Mouse (Mus musculus): ENCODE data around the gene Anxa2. TPM values are rescaled to one million over a fixed set of nuclear protein-coding genes. Genes with fewer than 3 reads are reported as not detected.

Anxa2 gene
- 100 to 1,000 TPM in 1 of 2 experiments, 10 to 100 TPM in 1; 95.7 to 127 TPM for polyA plus RNA-seq (2017; shearing (Covaris generic))

DNA sequence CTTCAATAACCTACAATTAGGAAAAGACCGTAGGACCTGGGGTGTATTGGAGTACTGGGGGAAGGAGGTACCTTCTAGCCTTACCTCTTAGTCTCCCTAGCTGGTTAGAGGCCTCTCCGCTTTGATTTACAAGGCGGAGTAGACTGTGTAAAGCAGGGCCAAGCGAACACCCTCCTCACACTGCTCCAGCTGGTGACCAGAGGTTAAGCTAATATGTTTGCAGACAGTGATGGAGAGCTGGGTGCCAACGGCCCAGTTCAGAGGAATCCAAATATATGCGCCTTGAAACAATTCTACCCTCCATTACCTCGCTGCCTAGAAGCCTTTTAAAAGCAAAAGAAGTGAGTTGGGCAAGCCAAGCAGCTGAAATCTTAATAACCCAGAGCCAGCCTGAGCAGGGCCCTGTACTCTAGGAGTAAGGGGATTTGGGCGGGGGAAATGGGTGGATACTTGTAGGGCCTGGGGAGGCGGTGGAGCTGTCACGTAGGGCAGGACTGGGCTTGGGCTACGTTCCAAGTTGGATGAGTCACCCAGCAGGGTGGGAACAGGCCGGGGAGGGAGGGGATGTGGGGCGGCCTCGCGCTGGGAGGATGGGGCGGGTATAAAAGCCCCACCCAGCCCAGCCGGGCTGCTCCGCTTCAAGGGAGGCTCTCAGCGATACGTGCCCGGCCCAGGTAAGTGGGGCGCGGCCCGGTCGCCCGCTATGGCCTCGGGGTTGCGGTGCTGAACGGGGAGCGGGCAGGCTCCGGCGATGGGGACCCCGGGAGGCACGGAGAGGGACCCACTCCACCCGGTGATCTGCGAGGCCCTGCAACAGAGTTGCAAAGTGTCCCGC lies at the start of gene Anxa2:
Gene Anxa2 (plus strand): TSS at position 555 of the 835 bp plus-strand sequence.
- peak; percentile 60 for ATAC-seq

DNA sequence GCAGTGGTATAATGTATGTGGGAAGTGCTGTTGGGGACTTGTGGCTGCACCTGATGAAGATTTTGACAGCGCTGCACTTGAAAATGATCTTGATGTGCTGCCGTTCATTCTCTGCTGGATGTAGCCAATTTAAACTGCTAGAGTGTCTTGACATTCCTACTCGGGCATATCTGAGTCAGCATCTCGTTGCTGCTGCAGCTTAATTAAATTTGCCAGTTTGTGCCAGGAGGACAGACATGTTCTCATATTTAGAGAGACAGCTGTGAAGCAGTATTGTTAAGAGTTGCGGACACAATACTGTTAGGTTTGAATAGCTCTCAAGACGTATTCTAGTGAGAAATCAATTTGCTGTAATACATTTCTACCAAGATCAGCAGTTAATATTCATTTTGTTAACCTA lies 48.7 kb upstream of the Anxa2 start:
- ATAC-seq: no peak

DNA sequence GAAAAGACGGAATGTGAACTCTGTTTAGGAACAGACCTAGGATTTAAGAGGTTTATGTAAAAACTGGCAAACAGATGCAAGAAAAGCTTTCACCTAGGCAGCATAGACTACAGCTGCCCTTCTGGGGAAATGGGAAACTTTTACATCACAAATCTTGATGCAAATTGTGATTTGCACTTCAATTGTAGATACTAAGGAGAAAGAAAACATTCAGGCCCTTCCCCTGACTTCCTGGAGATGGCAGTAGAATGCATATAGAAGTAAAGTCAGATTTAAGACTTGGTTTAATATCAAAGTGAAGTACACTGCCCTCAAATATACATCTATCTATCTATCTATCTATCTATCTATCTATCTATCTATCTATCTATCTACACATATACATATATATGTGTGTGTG lies 33.9 kb upstream of the Anxa2 start:
- no peak for ATAC-seq

DNA sequence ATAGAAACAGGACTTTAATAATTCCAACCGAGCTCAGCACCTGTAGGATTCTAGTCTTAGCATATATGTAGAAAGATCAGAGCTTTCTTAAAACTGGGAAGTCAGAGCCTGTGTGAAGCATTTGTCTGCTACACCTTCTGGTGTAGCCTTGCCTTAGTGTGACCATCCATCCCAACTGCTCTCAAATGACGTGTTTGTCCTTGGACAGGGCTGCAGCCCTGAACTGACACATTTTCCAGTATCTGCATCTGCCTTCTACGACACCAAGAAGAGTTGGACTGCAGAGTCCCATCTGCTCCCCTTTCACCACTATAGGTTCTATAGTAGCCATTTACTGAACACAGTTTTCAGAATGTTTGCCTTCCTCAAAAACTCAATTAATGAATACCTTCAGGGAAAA lies 22.9 kb upstream of the Anxa2 start:
- ATAC-seq: no peak

DNA sequence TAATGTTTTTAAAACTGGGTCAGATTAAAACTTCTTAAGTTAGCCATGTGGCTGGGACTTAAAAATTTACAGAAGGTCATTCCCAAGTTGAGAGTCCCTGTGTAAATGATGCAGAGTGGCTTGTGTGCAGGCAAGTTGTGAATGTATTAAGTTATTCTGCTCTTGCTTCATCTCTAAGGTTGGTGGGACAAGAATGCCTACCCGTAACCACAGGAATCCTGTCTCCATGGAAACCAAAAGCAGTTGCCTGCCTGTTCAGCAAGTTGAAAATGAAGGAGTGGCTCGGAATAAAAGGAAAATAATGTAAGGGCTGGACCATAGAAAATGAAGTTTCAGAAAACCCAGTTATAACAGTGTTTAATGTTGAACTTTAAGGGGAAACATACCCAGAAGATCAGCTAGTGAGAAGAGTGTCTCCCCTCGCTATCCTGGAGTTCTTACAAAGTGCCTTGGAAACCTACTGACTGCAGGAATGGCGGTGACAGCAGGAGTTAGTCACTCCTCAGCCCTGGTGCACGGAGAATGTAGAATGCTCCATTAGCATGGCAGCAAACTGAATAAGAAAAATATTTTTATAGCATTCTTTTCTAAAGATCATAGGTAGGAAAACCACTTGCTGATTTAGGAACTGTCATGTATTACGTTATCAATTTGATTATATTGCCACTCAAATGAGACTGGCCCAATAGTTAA lies 21.4 kb upstream of the Anxa2 start:
- ATAC-seq: no peak

DNA sequence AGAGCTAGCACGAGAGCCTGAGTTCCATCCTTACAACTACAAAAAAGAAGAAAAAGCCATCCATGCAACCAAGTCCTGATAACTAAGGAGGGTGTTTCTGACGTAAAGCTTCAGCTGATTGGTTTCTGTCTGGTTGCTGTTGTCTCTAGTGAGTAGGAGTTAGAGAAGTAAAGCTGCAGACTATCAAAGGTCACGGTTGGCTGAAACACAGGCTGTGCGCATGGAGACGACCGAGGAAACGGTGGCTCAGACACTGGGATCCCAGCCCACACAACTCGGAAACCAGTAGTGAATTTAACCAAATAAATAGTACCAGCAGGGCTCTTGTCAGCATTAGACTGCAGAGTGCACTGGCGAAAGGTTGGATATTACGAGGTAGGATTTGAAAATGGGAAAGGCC lies 18.2 kb upstream of the Anxa2 start:
- ATAC-seq: no peak

DNA sequence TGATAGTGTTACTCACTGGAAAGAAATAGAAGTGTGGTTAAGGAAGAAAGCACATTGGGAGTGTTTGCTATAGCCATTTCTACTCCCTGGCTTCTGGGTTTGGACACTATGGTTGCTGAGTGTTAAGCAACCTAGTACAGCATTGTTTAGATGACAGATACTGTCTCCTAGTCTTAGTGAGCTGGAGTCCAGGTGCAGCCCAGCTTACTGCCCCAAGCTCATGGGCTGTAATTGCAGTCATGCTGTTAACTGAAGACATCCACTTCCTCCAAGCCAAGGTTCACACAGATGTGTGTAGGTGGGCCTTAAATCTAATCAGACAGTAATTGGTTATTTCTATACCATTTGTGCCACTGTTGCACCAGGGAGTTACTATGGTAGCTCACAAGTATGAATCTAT lies 17.8 kb upstream of the Anxa2 start:
- no peak for ATAC-seq

DNA sequence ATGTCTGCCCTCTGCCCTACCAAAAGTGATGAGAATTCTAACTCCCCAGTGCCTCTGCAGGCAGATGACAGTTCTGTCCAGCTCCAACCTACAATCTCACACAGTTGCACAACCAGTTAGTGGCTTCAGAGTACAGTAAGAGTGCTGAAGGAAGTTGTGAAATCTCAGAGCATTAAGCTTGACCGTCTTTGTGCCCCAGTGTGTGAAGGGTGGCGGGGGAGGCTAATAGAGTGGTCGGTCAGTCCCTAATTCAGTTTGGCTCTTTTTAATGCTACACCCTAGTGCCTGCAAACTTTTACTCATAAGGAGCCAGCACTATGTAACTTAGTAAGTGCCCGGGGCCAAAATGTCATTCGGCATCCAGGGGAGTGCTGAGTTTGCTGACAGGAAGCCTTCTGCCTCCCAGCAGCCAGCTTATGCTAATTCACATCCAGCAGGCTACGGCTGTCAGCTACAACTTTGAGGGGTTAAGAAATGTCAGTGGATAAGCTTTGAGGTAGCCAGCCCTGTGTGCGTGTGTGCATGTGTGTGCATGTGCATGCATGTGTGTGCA lies 13.5 kb upstream of the Anxa2 start:
- ATAC-seq: no peak

DNA sequence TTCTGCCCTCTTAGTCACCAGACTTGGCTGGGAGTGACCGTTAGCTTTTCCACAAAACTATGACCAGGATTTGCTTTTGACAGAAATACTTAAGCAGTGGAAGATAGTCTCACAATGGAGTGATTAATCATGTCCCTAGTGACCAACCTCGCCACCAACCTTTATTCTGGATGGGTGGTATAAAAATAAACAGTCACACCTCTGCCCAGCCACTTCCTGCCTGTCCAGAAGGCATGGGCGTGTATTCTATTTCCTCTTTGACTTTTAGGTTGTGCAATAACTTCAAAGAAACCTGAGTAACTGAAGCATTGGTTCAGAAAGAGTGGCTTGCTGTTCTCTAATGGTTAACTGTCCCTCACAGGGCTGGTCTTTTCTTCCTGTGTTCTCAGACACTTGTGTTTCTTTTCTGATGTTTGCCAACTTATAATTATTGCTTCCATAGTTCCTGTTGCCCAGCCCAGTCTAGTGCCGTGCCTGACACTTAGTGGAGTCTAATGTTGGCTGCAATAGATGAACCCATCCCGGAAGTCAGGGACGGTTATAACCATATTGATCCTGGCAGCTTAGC lies 10.9 kb upstream of the Anxa2 start:
- peak; percentile 76 for ATAC-seq

DNA sequence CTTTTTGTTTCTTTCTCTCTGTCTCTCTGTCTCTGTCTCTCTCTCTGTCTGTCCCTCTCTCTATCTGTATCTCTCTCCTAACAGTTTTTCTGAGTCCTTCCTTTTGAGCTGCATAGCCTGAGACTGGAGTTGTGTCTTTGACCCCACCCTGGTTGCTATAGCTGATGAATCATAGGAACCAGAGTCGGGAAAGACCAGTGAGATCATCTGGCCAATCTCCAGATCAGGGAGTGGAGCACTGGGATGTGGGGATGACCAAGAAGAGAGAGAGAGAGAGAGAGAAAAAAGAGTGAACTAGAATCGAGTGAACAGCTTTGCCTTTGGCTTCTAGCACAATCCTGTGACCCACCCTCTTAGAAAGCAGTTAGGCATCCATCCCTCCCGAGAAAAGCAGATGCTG lies 10.2 kb upstream of the Anxa2 start:
- no peak for ATAC-seq

DNA sequence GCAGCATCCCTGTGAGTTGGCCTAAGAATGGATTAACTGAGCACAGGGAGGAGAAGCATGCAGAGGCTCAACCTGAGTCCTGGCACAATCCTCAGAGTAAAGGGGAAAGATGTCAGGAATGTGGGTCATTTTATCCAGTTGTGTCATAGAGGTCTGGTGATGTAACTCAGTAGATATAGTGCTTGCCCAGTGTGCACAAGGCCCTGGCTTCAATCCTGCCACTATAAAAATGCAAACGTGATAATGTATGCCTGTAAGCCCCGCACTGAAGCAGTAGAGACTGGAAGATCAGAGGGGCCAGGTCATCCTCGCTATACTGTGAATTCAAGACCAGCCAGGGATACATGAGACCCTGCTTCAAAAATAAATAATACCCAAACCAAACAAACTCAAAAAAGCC lies 4.6 kb upstream of the Anxa2 start:
- ATAC-seq: no peak

DNA sequence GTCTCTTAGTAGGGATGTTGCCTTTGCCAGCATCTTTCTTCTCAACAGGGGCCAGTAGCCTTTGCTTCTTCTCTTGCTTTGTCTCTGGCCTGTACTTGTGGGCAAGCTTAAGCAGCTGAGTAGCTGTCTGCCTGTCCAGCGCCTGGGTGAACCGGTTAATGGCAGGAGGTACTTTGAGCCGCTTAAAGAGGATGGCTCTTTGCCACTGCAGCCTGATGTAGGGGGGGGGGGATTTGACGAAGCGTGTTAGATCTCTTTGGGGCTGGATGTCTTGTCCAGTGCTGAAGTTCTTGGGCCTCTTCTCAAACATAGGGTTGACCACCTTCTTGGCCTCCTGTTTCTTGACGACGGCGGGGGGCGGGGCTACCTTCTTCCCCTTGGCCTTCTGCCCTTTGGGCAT lies 2.8 kb upstream of the Anxa2 start:
- no peak for ATAC-seq

DNA sequence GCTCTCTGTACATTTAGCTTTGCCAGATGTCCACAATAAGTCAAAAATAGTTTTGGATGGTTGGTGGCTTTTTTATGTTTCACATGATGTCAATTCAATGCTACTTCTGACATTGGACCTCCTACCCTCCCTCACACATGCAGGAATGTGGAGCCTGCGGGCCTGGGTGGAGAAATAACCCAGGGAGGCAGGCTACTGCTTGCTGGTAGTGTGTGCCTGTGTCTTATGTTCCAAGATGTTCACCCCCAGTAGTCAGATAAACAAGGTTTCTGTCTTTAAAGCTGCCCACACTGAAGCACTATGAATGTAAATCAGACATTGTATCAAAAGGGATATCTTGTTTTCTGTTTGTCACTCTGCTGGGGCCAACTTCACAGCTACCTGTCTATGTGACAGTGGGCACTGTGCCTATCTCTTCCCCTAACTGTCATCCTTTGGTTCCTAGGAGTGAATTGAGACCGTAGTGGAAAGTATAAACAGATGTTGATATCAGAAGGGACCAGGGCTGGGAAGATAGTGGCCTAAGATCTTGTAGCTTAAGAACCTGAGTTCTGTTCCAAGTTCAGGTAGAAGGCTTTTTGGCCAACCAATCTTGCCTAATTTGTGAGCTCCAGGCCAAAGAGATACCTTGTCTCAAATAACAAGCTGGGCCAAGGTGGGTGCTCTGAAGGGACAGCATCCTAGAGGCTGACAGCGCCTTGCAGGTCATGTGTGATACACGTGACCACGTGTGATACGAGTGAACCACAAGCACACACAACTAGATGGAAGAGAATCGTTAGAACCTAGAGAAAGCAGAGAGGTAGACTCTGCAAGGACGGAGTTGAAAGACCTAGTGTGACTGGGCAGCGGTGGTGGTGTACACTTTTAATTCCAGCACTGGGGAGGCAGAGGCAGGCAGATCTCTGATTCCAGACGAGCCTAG lies 1.3 kb upstream of the Anxa2 start:
- no peak for ATAC-seq

DNA sequence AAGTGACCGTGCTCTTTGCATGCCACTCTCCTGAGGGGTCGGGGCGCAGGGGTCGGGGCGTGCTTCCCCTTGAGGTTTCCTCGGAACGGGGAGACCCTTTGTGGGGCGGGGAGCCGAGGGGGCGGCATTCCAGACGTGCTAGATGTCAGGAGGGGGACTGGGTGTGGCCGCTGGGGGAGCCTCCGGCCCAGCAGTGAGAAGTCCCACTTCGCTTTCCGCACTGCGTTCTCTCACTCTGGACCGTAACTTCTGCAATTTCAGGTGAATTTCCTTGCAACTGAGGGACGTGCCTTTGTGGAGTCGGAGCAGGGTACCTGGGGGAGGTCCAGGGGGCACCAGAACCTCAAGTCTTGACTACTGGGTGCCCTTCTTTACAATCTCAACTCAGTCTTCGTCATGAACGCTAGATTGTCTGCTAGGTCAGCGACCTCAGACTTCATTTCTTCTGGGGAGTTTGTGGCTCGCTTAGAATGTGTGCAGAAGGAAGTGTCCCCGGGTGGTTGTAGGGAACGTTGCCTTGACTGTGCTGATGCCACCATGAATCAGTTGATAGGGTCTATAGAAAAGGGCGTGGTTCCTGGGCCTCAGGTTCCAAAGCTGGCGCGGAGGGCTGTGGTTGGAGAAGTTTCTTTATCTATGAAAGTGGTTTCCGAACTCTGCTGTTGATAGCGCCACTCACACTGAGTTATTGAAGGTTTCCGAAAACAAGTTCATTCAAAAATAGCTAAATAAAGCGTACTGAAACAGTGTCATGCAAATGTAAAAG lies 664 bp downstream of the Anxa2 start:
- ATAC-seq: peak; percentile 46

DNA sequence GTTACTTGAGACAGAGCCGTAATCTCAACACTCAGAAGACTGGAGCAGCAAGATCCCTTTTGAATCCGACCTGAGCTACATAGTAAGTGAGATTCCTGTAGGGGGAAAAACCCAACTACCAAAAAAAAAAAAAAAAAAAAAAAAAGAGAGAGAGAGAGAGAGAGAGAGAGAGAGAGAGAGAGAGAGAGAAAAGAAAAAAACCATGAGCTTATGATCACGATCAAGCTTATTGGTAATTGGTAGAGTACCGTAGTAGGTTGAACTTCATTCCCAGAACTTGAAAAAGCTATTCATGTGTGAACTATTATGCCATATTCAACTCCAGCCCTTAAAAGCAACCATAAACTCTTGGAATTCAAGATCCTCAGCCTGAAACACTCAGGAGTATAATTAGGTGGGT lies 1.3 kb downstream of the Anxa2 start:
- ATAC-seq: no peak

DNA sequence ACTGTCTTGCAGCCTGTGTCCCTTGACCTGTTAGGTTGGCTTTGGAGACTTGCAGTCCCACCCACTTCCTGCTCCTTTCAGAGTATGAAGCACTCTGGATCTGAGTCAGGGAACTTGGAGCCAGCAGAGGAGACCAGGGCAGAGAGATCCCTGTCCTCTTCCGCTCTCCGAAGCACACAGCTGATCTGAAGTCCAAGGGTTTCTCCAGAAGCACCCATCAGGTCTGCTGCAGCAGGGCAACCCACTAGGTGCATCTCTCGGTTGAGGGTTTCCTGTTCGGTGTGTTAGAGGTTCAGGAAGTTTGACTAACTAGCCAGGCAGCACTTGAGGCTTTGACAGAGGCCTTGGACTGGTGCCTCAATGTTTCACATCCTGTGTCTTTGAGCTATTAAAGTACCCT lies 2.0 kb downstream of the Anxa2 start:
- peak; percentile 53 for ATAC-seq

DNA sequence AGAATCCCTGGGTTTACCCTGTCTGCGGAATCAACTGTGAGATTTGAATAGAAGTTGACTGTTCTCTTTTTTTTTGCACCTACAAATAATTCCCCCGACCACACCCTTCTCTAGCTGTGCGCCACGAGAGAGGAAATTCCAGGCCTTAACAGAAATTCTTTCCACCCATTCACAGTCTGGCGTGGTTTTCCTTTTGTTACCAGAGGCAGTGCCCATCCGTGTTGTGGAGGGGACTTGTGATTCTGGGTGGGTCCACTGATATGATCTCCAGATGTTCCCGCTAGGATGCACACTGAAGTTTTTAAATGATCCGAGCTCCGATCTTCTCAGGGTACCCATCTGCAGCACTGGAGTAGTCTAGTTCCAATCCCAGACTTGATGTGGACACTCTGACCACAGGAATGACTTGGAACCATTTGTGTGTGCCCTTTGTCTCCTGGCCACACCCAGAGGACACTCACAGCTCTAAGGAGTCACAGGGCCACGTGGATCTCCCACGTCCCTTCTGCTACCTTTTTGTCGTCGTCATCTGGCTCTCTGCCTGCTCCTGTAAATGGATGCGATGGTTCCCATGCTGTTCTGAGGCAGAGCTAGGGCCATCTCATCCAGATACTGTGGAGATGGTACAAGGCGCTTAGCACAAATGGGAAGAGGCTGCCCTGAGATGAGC lies 3.1 kb downstream of the Anxa2 start:
- ATAC-seq: no peak

DNA sequence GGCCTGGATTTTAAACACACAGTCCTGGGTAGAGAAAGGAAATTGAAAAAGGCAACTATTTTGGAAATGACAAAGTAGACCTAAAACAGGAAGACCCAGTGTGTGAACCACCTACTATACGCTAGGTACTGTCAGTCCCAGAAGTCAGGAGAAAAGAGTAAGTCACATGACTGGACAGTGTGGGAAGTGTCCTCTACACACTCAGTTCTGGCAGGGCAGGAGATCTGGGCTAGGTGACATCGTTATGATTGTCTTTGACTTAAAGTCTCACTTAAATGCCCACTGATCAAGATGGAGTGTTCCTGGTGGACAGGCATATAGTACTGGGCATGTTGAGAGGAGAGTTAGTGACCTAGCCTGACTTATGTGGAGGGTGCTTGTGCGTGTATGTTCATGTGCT lies 3.7 kb downstream of the Anxa2 start:
- ATAC-seq: no peak

DNA sequence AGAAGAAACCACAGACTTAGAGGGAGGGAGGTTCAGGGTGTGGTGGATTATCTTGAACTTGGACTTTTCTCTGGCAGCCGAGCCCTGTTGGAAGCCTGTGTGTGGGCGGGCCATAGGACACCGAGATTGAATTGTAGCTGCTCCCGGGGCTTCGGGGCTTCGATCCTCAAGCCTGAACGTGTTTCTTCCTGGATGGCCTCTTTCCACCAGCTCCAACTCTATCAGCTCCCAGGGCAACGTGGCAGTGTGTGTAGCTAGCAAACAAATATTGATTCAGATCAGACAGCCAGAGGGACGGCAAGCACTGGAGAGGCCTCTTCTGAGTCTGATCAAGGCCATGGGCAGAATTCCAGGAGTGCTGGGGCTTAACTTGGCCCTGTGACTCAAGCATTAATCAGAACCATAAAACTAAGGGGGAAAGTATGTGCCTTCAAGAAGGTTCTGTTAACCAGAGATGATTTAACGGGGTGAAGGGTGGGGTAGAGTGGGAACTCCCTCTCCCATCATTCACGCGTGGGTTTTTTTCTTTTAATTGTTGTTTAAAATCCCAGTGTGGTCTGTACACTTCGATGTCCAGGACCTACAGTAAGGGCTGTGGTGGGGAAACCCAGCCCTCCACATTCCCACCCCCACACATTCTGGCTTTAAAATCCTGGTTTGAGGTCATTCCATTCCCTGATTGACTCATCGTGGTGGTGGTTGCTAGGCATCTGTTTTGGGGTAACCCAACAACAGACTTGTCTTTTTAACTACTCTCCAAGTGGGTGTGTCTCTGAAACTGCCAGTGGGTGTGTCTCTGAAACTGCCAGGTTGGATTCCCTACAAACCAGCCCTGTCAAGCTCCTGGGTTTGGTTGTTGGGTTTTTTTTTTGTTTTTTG lies 4.6 kb downstream of the Anxa2 start:
- ATAC-seq: peak; percentile 9

DNA sequence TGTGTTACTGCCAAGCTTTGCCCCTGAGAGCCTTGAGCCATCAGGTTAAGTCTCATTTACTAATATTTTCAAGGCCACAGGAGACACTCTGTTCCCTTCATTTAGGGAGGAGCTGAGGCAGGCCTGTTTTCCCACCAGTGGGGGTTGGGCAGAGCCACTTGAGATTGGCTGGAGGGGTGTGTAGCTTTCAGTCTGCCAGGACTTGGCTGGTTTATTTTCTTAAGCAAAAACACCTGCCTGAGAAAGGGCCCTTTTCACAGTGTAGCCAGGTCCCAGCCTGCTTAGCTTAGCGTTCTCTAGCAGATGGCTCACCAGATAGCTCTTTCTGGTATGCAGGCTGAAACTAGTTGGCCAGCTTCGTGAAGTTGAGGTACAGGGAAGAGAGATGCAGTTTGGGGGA lies 5.6 kb downstream of the Anxa2 start:
- ATAC-seq: no peak

All from CD4-positive, CD25-positive, alpha-beta regulatory T cell, adult 4 months (primary cell).